Mouse (Mus musculus): ENCODE data around the gene Olfr787. TPM values are rescaled to one million over a fixed set of nuclear protein-coding genes. Genes with fewer than 3 reads are reported as not detected.

The Olfr787 gene
- 0.12 TPM in 1 of 2 replicates, not detected in the other for polyA plus RNA-seq (2014; fragmentation: Nextera tagmentation; extraction: Ambion mirVana)

DNA sequence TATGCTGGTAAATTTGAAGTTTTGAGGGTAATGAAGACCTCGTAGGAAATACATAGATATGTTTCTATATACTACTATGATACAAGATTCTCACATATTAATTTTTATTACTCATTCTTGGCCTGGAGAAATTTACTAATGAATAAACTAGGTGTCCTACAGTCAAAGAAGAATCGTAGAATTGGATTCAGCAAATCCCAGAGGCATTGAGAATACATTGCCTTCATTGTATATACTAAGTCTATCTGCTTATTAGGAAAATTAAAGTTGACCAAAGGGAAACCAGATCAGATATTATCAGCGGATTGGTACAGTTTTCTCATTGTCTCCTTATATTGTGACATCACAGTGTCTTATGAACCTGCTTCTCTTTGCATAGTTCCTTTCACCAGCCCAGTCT, at the start of gene Olfr787:
Gene Olfr787 (plus strand): TSS at position 301 of the 400 bp plus-strand sequence.
- no peak for ATAC-seq (ENCODE audit: low read depth)
- no peak within 1 kb of the TSS for H3K4me2 ChIP-seq (ENCODE audit: low read depth, low read length)
- no peaks in the 10 kb centered on the region for H3K27me3 ChIP-seq (ENCODE audit: control insufficient read depth, insufficient read depth, low read length)
- no peaks in the 10 kb centered on the region for H3K9me3 ChIP-seq (ENCODE audit: control insufficient read depth, low read length)
- no peak within 1 kb of the TSS for H3K9ac ChIP-seq (replicated peaks; ENCODE audit: low read depth, low read length)
- H3K4me3 ChIP-seq (ENCODE audit: low read depth, low read length): no peak within 1 kb of the TSS
- H3K4me1 ChIP-seq (ENCODE audit: control insufficient read depth, insufficient read depth, low read length): no peaks in the 10 kb centered on the region
- 86% methylated on average over 3 of the region's 3 CpGs for WGBS
- H3K27ac ChIP-seq (ENCODE audit: low read depth, low read length): no peak within 1 kb of the TSS
- H3K36me3 ChIP-seq (ENCODE audit: control insufficient read depth, insufficient read depth, low read length): no peaks in the 10 kb centered on the region

DNA sequence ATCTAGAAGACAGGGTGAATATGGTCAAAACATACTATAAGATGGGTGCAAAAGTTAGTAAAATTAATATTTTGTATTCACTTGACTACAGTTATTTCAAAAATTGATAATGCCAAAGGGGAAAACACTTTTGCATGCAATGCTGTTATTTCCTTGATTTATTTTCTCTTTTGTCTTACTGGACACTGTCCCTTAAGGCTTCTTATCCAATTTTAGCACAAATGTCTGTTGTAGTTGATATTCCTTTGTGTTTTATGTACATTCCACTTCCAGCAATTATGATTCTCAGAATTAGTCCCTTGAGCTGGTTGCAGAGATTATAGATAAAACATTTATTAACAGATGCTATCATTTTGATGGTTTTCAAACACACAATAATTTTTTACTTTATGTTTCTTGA, 34.7 kb upstream of the Olfr787 start, which contains the start of gene Olfr786:
Gene Olfr786 (plus strand): TSS at position 301 of the 400 bp plus-strand sequence.
- Histone ChIP-seq H3K4me3 (ENCODE audit: low read depth, low read length) (no peak within 1 kb of the TSS), H3K4me1 (ENCODE audit: control insufficient read depth, insufficient read depth, low read length) (no peaks in the 10 kb centered on the region), H3K36me3 (ENCODE audit: control insufficient read depth, insufficient read depth, low read length) (no peaks in the 10 kb centered on the region), H3K9me3 (ENCODE audit: control insufficient read depth, low read length) (no peaks in the 10 kb centered on the region), H3K9ac (replicated peaks; ENCODE audit: low read depth, low read length) (no peak within 1 kb of the TSS), H3K27ac (ENCODE audit: low read depth, low read length) (no peak within 1 kb of the TSS), H3K4me2 (ENCODE audit: low read depth, low read length) (no peak within 1 kb of the TSS), H3K27me3 (ENCODE audit: control insufficient read depth, insufficient read depth, low read length) (no peaks in the 10 kb centered on the region)
- ATAC-seq (ENCODE audit: low read depth): no peak

DNA sequence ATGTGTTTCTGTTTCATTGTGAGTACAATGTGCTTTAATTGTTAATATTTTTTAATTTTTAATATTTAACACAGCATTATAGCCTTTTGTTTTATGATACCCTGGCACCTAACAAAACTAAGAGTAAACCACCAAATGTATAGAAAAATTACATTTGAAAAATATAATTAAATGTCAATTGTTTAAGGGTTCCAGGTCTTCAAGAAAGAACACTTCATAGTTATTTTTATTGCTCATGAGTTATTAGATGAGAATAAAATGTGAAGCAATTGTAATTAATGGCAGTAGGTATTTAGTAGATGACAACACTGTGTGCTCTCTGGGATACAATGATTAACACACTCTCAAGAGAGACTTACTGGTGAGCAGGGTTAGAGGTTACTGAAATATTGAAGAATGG, 9.0 kb downstream of the Olfr787 start, which contains the start of gene Olfr788:
Gene Olfr788 (plus strand): TSS at position 301 of the 400 bp plus-strand sequence.
- H3K27me3 ChIP-seq (ENCODE audit: control insufficient read depth, insufficient read depth, low read length): no peaks in the 10 kb centered on the region
- no peaks in the 10 kb centered on the region for H3K9me3 ChIP-seq (ENCODE audit: control insufficient read depth, low read length)
- no peak within 1 kb of the TSS for H3K27ac ChIP-seq (ENCODE audit: low read depth, low read length)
- H3K4me2 ChIP-seq (ENCODE audit: low read depth, low read length): no peak within 1 kb of the TSS
- no peak for ATAC-seq (ENCODE audit: low read depth)
- no peak within 1 kb of the TSS for H3K4me3 ChIP-seq (ENCODE audit: low read depth, low read length)
- H3K4me1 ChIP-seq (ENCODE audit: control insufficient read depth, insufficient read depth, low read length): no peaks in the 10 kb centered on the region
- H3K36me3 ChIP-seq (ENCODE audit: control insufficient read depth, insufficient read depth, low read length): no peaks in the 10 kb centered on the region
- H3K9ac ChIP-seq (replicated peaks; ENCODE audit: low read depth, low read length): no peak within 1 kb of the TSS

DNA sequence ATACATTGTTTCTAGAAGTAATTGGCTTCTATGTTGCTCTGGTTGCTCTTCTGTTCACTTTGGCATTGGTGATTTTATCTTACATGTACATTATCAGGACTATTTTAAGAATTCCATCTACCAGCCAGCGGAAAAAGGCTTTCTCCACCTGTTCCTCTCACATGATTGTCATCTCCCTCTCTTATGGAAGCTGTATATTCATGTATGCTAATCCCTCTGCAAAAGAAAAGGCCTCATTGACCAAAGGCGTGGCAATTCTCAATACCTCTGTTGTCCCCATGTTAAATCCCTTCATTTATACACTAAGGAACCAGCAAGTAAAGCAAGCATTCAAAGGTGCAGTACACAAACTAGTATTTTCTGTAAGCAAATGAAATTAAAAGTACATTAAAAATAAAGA, 11.6 kb downstream of the Olfr787 start:
- Histone ChIP-seq H3K9me3 (ENCODE audit: control insufficient read depth, low read length) (no peaks in the 10 kb centered on the region), H3K36me3 (ENCODE audit: control insufficient read depth, insufficient read depth, low read length) (no peaks in the 10 kb centered on the region), H3K27ac (ENCODE audit: low read depth, low read length) (no peak overlapping the region), H3K4me2 (ENCODE audit: low read depth, low read length) (no peak overlapping the region), H3K27me3 (ENCODE audit: control insufficient read depth, insufficient read depth, low read length) (no peaks in the 10 kb centered on the region), H3K9ac (replicated peaks; ENCODE audit: low read depth, low read length) (no peak overlapping the region), H3K4me1 (ENCODE audit: control insufficient read depth, insufficient read depth, low read length) (no peaks in the 10 kb centered on the region), H3K4me3 (ENCODE audit: low read depth, low read length) (no peak overlapping the region)
- WGBS: 69% methylated on average over 2 of the region's 2 CpGs
- ATAC-seq (ENCODE audit: low read depth): no peak

DNA sequence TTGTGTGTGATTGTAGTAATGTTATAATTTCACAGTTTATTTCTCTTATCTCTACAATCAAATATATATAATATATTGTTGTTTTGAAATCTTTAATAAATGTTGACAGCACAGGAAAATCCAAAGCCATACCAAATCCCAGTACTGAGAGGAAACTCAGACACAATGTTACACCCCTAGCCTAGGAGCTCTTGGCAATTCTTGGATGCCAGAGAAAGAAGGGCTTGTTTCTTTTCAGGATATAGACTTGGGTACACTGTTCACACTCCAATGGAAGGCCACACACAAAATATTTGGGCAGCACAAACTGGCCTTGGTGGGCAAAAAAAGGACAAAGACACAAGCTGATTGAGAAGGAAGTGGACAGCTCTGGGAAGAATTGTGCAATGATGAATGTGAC, 12.1 kb downstream of the Olfr787 start:
- no peak for ATAC-seq (ENCODE audit: low read depth)
- H3K27ac ChIP-seq (ENCODE audit: low read depth, low read length): no peak overlapping the region
- H3K4me2 ChIP-seq (ENCODE audit: low read depth, low read length): no peak overlapping the region
- no peaks in the 10 kb centered on the region for H3K36me3 ChIP-seq (ENCODE audit: control insufficient read depth, insufficient read depth, low read length)
- H3K4me1 ChIP-seq (ENCODE audit: control insufficient read depth, insufficient read depth, low read length): no peaks in the 10 kb centered on the region
- H3K4me3 ChIP-seq (ENCODE audit: low read depth, low read length): no peak overlapping the region
- H3K9me3 ChIP-seq (ENCODE audit: control insufficient read depth, low read length): no peaks in the 10 kb centered on the region
- H3K27me3 ChIP-seq (ENCODE audit: control insufficient read depth, insufficient read depth, low read length): no peaks in the 10 kb centered on the region
- H3K9ac ChIP-seq (replicated peaks; ENCODE audit: low read depth, low read length): no peak overlapping the region

DNA sequence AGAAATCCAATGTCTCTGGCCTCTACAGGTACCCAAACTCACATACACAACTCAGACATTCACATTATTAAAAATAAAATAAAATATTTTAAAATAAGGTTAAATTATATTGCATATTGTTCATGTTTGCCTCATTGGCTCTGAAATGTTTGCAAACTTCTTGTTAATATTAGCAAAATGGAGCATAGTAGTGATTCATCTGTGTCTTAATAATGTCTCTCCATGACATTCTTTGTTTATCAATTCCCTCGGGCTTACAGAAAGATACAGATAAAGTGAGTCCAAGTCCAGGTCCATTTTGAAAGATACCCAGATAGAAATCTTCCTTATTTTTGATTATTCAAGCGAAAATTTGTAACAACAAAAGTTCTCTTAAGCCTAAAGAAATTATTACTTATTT, 22.8 kb downstream of the Olfr787 start, which contains the start of gene Olfr789:
Gene Olfr789 (plus strand): TSS at position 301 of the 400 bp plus-strand sequence.
- 70% methylated on average over 2 of the region's 2 CpGs for WGBS
- H3K27me3 ChIP-seq (ENCODE audit: control insufficient read depth, insufficient read depth, low read length): no peaks in the 10 kb centered on the region
- no peaks in the 10 kb centered on the region for H3K4me1 ChIP-seq (ENCODE audit: control insufficient read depth, insufficient read depth, low read length)
- H3K36me3 ChIP-seq (ENCODE audit: control insufficient read depth, insufficient read depth, low read length): no peaks in the 10 kb centered on the region
- H3K9me3 ChIP-seq (ENCODE audit: control insufficient read depth, low read length): no peaks in the 10 kb centered on the region
- no peak within 1 kb of the TSS for H3K4me2 ChIP-seq (ENCODE audit: low read depth, low read length)
- no peak within 1 kb of the TSS for H3K9ac ChIP-seq (replicated peaks; ENCODE audit: low read depth, low read length)
- ATAC-seq (ENCODE audit: low read depth): no peak
- no peak within 1 kb of the TSS for H3K27ac ChIP-seq (ENCODE audit: low read depth, low read length)
- no peak within 1 kb of the TSS for H3K4me3 ChIP-seq (ENCODE audit: low read depth, low read length)

DNA sequence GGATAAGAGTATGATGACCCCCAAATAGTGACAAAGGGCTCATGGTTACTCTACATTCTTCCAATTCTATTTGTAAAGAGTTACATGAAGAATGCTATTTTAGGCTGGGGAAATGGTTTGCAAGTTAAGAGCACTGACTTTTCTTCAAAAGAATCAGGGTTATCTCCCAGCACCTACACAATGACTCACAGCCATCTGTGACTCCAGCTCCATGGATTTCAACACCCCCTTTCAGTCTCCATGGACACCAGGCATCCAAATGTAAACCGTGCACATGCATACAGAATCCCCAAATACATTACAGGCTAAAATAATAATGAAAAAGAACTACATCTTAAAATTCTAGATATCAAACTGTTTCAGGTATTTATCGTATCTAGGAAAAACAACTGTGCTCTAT, 28.4 kb downstream of the Olfr787 start:
- no peak overlapping the region for H3K4me3 ChIP-seq (ENCODE audit: low read depth, low read length)
- no peaks in the 10 kb centered on the region for H3K9me3 ChIP-seq (ENCODE audit: control insufficient read depth, low read length)
- ATAC-seq (ENCODE audit: low read depth): no peak
- H3K27ac ChIP-seq (ENCODE audit: low read depth, low read length): no peak overlapping the region
- H3K4me2 ChIP-seq (ENCODE audit: low read depth, low read length): no peak overlapping the region
- no peaks in the 10 kb centered on the region for H3K4me1 ChIP-seq (ENCODE audit: control insufficient read depth, insufficient read depth, low read length)
- 80% methylated on average over 2 of the region's 2 CpGs for WGBS
- H3K9ac ChIP-seq (replicated peaks; ENCODE audit: low read depth, low read length): no peak overlapping the region
- H3K27me3 ChIP-seq (ENCODE audit: control insufficient read depth, insufficient read depth, low read length): no peaks in the 10 kb centered on the region
- H3K36me3 ChIP-seq (ENCODE audit: control insufficient read depth, insufficient read depth, low read length): no peaks in the 10 kb centered on the region

DNA sequence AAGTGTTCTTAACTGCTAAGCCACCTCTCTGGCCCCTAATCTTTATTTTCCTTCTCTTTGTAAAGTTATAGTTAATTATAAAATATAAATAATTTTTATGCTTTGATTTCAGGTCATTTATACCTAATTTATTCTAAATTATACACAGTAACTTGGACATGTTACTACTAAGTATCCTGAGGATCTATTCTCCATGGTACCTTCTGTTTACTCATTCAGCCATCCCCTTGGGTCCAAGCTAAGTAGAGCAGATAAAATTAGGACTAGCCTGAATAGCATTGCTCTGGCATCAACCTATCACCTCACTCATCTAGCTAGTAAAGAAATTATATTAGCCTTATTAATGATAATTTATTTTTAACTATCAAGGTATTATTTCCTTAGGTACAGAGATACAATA, 36.5 kb downstream of the Olfr787 start, which contains the start of gene Olfr790:
Gene Olfr790 (plus strand): TSS at position 301 of the 400 bp plus-strand sequence.
- no peak within 1 kb of the TSS for H3K4me3 ChIP-seq (ENCODE audit: low read depth, low read length)
- H3K4me2 ChIP-seq (ENCODE audit: low read depth, low read length): no peak within 1 kb of the TSS
- no peak for ATAC-seq (ENCODE audit: low read depth)
- no peak within 1 kb of the TSS for H3K9ac ChIP-seq (replicated peaks; ENCODE audit: low read depth, low read length)
- H3K27me3 ChIP-seq (ENCODE audit: control insufficient read depth, insufficient read depth, low read length): no peaks in the 10 kb centered on the region
- H3K4me1 ChIP-seq (ENCODE audit: control insufficient read depth, insufficient read depth, low read length): no peaks in the 10 kb centered on the region
- H3K9me3 ChIP-seq (ENCODE audit: control insufficient read depth, low read length): no peaks in the 10 kb centered on the region
- no peaks in the 10 kb centered on the region for H3K36me3 ChIP-seq (ENCODE audit: control insufficient read depth, insufficient read depth, low read length)
- no peak within 1 kb of the TSS for H3K27ac ChIP-seq (ENCODE audit: low read depth, low read length)
